ENCODE assay signal across 11 mouse cellular contexts in the genomic region with DNA sequence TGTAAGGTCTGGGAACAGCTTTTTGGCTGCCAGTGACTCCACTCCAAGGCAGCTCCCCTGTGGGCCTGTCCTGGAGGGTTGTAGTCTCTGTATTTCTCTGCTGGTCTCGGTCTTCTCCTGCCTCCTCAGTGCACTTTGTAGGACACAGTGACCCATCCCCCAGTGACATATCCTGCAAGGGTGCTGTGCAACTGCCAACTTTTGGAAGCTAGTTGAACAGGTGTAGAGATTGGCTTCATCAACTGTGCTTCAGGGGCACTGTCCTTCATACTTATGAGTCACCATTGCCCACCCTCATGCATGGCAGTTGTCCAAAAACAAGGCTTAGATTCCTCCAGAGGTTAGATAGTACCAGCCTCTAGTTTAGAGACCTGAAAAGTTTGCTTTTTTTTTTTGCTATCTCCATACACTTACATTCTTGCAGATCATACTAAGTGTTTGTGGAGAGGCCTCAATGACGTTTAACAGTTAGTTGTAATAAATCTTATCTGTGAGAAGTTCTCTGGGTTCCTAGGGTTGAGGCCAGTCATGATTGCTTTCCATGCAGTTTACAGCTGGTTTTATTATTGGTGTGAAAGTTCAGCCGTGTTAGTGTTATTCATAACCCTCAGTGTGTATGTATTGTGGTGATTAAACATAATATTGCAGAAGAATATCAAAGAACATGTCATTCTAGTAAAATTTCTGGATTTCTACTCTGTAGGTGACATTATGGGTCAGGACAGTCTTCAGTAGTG. TPM values are rescaled to one million over a fixed set of nuclear protein-coding genes. Genes with fewer than 3 reads are reported as not detected.
DNase-seq lines count a peak whose midpoint lies in the region; ATAC-seq and TF ChIP-seq lines count a peak whose summit lies in the region.
"Had no signal": no experiment of that assay in that cellular context is flagged by ENCODE, and none has a peak within 500 bp of the region (broad histone marks: within the 10 kb centered on the region; RNA-seq: fewer than 3 reads in every experiment).

No protein-coding gene starts in this region.

- peak overlapping the region; percentile 4 for H3K27ac ChIP-seq in heart, embryonic 13.5 days (replicated peaks)
- no peak overlapping the region for H3K27ac ChIP-seq in intestine, embryonic 14.5 days (ENCODE audit: low read depth)
- no peak overlapping the region for H3K27ac ChIP-seq in midbrain, embryonic 15.5 days
- H3K27ac ChIP-seq: kidney, postnatal 0 days had no signal

- H3ac ChIP-seq in myocyte (ENCODE audit: control insufficient read depth, insufficient read length) = no peak overlapping the region

- intact Hi-C loops in left cerebral cortex, postnatal 10 days (cut with DNase I) = no loop called here

- DNase-seq in heart, adult 11 months = no peak
- DNase-seq in G1E (ENCODE audit: low spot score) = no peak
- no peak for DNase-seq in intestine, embryonic 14.5 days (ENCODE audit: low spot score)
- no peak for DNase-seq in right cerebral cortex, postnatal 25 days
- no peak for DNase-seq in left cerebral cortex, postnatal 10 days (ENCODE audit: extremely low spot score in 1 of 2, low spot score in 2 of 2)
- DNase-seq: thymus, postnatal 4 days had no signal

- TF ChIP-seq POLR2A in myocyte (IDR thresholded peaks at IDR 0.05; ENCODE audit: insufficient read length, low read depth) = no peak

- H3K4me3 ChIP-seq in heart, embryonic 13.5 days = no peak overlapping the region
- H3K4me3 ChIP-seq in G1E (ENCODE audit: low read depth, low read length) (no peak overlapping the region; the same call in 1 of the 2 replicates), myocyte (no peak overlapping the region)
- H3K4me3 ChIP-seq in intestine, embryonic 14.5 days (ENCODE audit: low read depth, low read length) = no peak overlapping the region
- no peak overlapping the region for H3K4me3 ChIP-seq in midbrain, embryonic 15.5 days

- no peaks in the 10 kb centered on the region for H3K79me2 ChIP-seq in myocyte (ENCODE audit: control insufficient read depth, insufficient read depth)

- H3K4me2 ChIP-seq in heart, embryonic 13.5 days = no peak overlapping the region
- H3K4me2 ChIP-seq in intestine, embryonic 14.5 days (ENCODE audit: low read length) = no peak overlapping the region
- peak overlapping the region; percentile 83 for H3K4me2 ChIP-seq in myocyte (ENCODE audit: low read depth)
- H3K4me2 ChIP-seq in midbrain, embryonic 15.5 days = no peak overlapping the region

- H3K9me3 ChIP-seq in heart, embryonic 13.5 days = no peaks in the 10 kb centered on the region
- no peaks in the 10 kb centered on the region for H3K9me3 ChIP-seq in G1E (replicated peaks)
- H3K9me3 ChIP-seq in intestine, embryonic 14.5 days (ENCODE audit: control insufficient read depth, low read length) = no peaks in the 10 kb centered on the region
- H3K9me3 ChIP-seq in midbrain, embryonic 15.5 days = no peaks in the 10 kb centered on the region

- no peak for ATAC-seq in heart, embryonic 13.5 days (ENCODE audit: extremely low read depth, insufficient number of reproducible peaks, low FRiP score, low TSS enrichment)
- peak; percentile 2; the same call in 1 of the 2 replicates for ATAC-seq in G1E (ENCODE audit: extremely low read depth, insufficient number of reproducible peaks, low FRiP score, poor library complexity, severe bottlenecking)
- 0 out of 2 replicates have a peak, but pooled peaks have one; percentile 5 for ATAC-seq in intestine, embryonic 14.5 days (replicated peaks; ENCODE audit: low FRiP score, low TSS enrichment, low read depth)
- ATAC-seq in midbrain, embryonic 15.5 days (replicated peaks) = no peak
- ATAC-seq: midbrain, embryonic 16.5 days had no signal

- no peaks in the 10 kb centered on the region for H3K36me3 ChIP-seq in heart, embryonic 13.5 days
- H3K36me3 ChIP-seq in G1E (replicated peaks) (peaks cover 19% of the 10 kb centered on the region), myocyte (ENCODE audit: control insufficient read depth, insufficient read depth) (no peaks in the 10 kb centered on the region)
- H3K36me3 ChIP-seq in intestine, embryonic 14.5 days (ENCODE audit: control insufficient read depth, insufficient read depth, low read length) = no peaks in the 10 kb centered on the region
- no peaks in the 10 kb centered on the region for H3K36me3 ChIP-seq in midbrain, embryonic 15.5 days (replicated peaks)

- 56% methylated on average over 3 of the region's 3 CpGs for WGBS in heart, embryonic 13.5 days
- WGBS in intestine, embryonic 14.5 days = 53% methylated on average over 3 of the region's 3 CpGs
- 85% methylated on average over 3 of the region's 3 CpGs for WGBS in midbrain, embryonic 15.5 days

- TF ChIP-seq CTCF in G1E (IDR thresholded peaks at IDR 0.05; ENCODE audit: low read depth, low read length) = no peak

- H3K27me3 ChIP-seq in heart, embryonic 13.5 days (replicated peaks) = no peaks in the 10 kb centered on the region
- H3K27me3 ChIP-seq in G1E (ENCODE audit: insufficient read depth, low read length) (no peaks in the 10 kb centered on the region), myocyte (ENCODE audit: control insufficient read depth, insufficient read depth, insufficient read length) (no peaks in the 10 kb centered on the region)
- H3K27me3 ChIP-seq in intestine, embryonic 14.5 days (replicated peaks; ENCODE audit: control insufficient read depth, insufficient read depth, low read length) = no peaks in the 10 kb centered on the region
- H3K27me3 ChIP-seq in midbrain, embryonic 15.5 days (replicated peaks) = no peaks in the 10 kb centered on the region

- H3K9ac ChIP-seq in heart, embryonic 13.5 days = no peak overlapping the region
- H3K9ac ChIP-seq in intestine, embryonic 14.5 days (ENCODE audit: low read length) = no peak overlapping the region
- no peak overlapping the region for H3K9ac ChIP-seq in midbrain, embryonic 15.5 days

- H3K4me1 ChIP-seq in heart, embryonic 13.5 days = peaks cover 21% of the 10 kb centered on the region
- peaks cover 26% of the 10 kb centered on the region for H3K4me1 ChIP-seq in G1E (ENCODE audit: insufficient read depth, low read depth, low read length)
- H3K4me1 ChIP-seq in intestine, embryonic 14.5 days (replicated peaks; ENCODE audit: control insufficient read depth, insufficient read depth, low read length) = peaks cover 9% of the 10 kb centered on the region
- no peaks in the 10 kb centered on the region for H3K4me1 ChIP-seq in midbrain, embryonic 15.5 days

TF ChIP-seq in myocyte, 11 proteins besides CTCF, POLR2A, EP300 and RAD21 (continues in another document):
- TF ChIP-seq MYOD1 (IDR thresholded peaks at IDR 0.05; ENCODE audit: control insufficient read depth in 1 of 3, insufficient read length in 2 of 3, low read depth in 2 of 3) (peak in 2 of 3 experiments; percentile 74 to 84), TCF3 (IDR thresholded peaks at IDR 0.05; ENCODE audit: insufficient read length, low read depth) (no peak), SRF (IDR thresholded peaks at IDR 0.05; ENCODE audit: control insufficient read depth, insufficient read length, low read depth) (no peak), POLR2AphosphoS2 (IDR thresholded peaks at IDR 0.05; ENCODE audit: insufficient read length, low read depth) (no peak), E2F4 (IDR thresholded peaks at IDR 0.05; ENCODE audit: insufficient read depth) (no peak), TCF12 (IDR thresholded peaks at IDR 0.05; ENCODE audit: insufficient read depth, poor library complexity, severe bottlenecking) (no peak), MAX (IDR thresholded peaks at IDR 0.05; ENCODE audit: low read depth) (no peak), REST (IDR thresholded peaks at IDR 0.05; ENCODE audit: insufficient read depth, insufficient read length) (no peak), MYOG (IDR thresholded peaks at IDR 0.05; ENCODE audit: control insufficient read depth in 1 of 3, insufficient read depth in 1 of 3, insufficient read length in 2 of 3, low read depth in 2 of 3) (peak in 1 of 3 experiments; percentile 33)

RNA-seq across cellular contexts. Expression of gene AL731706.1, which starts 29.2 kb away (rescaled TPM):
- 34.1 and 43.3 TPM in 2 replicates for polyA plus RNA-seq in heart, embryonic 13.5 days (2015; fragmentation: Nextera tagmentation; extraction: Ambion mirVana)
- total RNA-seq in G1E (2014; fragmentation: Nextera tagmentation) (4.7 TPM in 1 of 2 replicates, not detected in the other), G1E (2017) (15.0 and 16.3 TPM in 2 replicates)
- polyA plus RNA-seq in G1E (2012) (1.0 and 1.6 TPM in 2 replicates), myocyte (2012; fragmentation: generic; extraction: Trizol) (19.5 TPM)
- polyA plus RNA-seq in intestine, embryonic 14.5 days (2014; fragmentation: Nextera tagmentation; extraction: Ambion mirVana) = 38.1 and 43.5 TPM in 2 replicates
- polyA plus RNA-seq in midbrain, embryonic 15.5 days (2015; fragmentation: Nextera tagmentation; extraction: Ambion mirVana) = 12.3 and 14.0 TPM in 2 replicates
- 10 to 100 TPM; 11.2 to 18.2 TPM for total RNA-seq in left cerebral cortex, postnatal 10 days (2021)

RNA-seq across cellular contexts. Expression of gene Mkks, which starts 29.2 kb away (rescaled TPM):
- 17.9 and 19.5 TPM in 2 replicates for polyA plus RNA-seq in heart, embryonic 13.5 days (2015; fragmentation: Nextera tagmentation; extraction: Ambion mirVana)
- total RNA-seq in G1E (2014; fragmentation: Nextera tagmentation) = 6.6 and 10.5 TPM in 2 replicates
- total RNA-seq in G1E (2017) = 12.7 and 14.8 TPM in 2 replicates
- 0.13 and 0.17 TPM in 2 replicates for polyA plus RNA-seq in G1E (2012)
- polyA plus RNA-seq in intestine, embryonic 14.5 days (2014; fragmentation: Nextera tagmentation; extraction: Ambion mirVana) = 15.5 and 16.2 TPM in 2 replicates
- 3.4 TPM for polyA plus RNA-seq in myocyte (2012; fragmentation: generic; extraction: Trizol)
- 12.4 and 13.8 TPM in 2 replicates for polyA plus RNA-seq in midbrain, embryonic 15.5 days (2015; fragmentation: Nextera tagmentation; extraction: Ambion mirVana)
- total RNA-seq in left cerebral cortex, postnatal 10 days (2021) = 10 to 100 TPM; 25.1 to 28.8 TPM

RNA-seq across cellular contexts. Expression of gene Slx4ip, which starts 29.4 kb away (rescaled TPM):
- polyA plus RNA-seq in heart, embryonic 13.5 days (2015; fragmentation: Nextera tagmentation; extraction: Ambion mirVana) = 4.2 and 4.5 TPM in 2 replicates
- total RNA-seq in G1E (2014; fragmentation: Nextera tagmentation) = 16.6 and 18.0 TPM in 2 replicates
- 9.2 and 9.8 TPM in 2 replicates for total RNA-seq in G1E (2017)
- 0.34 and 0.50 TPM in 2 replicates for polyA plus RNA-seq in G1E (2012)
- 5.8 and 6.1 TPM in 2 replicates for polyA plus RNA-seq in intestine, embryonic 14.5 days (2014; fragmentation: Nextera tagmentation; extraction: Ambion mirVana)
- polyA plus RNA-seq in myocyte (2012; fragmentation: generic; extraction: Trizol) = 1.2 TPM
- polyA plus RNA-seq in midbrain, embryonic 15.5 days (2015; fragmentation: Nextera tagmentation; extraction: Ambion mirVana) = 15.0 and 16.2 TPM in 2 replicates
- total RNA-seq in left cerebral cortex, postnatal 10 days (2021) = 10 to 100 TPM in 1 of 2 experiments, 1 to 10 TPM in 1; 9.6 to 10.4 TPM

RNA-seq across cellular contexts. Expression of gene AL731706.2, which starts 34.9 kb away (rescaled TPM):
- polyA plus RNA-seq in heart, embryonic 13.5 days (2015; fragmentation: Nextera tagmentation; extraction: Ambion mirVana) = 39.5 and 56.2 TPM in 2 replicates
- not detected in 2 replicates for total RNA-seq in G1E (2014; fragmentation: Nextera tagmentation)
- total RNA-seq in G1E (2017) = 16.1 and 18.0 TPM in 2 replicates
- polyA plus RNA-seq in G1E (2012) = not detected in 2 replicates
- 48.4 and 49.0 TPM in 2 replicates for polyA plus RNA-seq in intestine, embryonic 14.5 days (2014; fragmentation: Nextera tagmentation; extraction: Ambion mirVana)
- polyA plus RNA-seq in myocyte (2012; fragmentation: generic; extraction: Trizol) = 21.8 TPM
- 22.8 and 26.9 TPM in 2 replicates for polyA plus RNA-seq in midbrain, embryonic 15.5 days (2015; fragmentation: Nextera tagmentation; extraction: Ambion mirVana)
- 10 to 100 TPM in 1 of 2 experiments, 1 to 10 TPM in 1; 9.6 to 25.8 TPM for total RNA-seq in left cerebral cortex, postnatal 10 days (2021)

Comparison
In these comparisons a context has a peak if more than half of its experiments do, and no peak if none do; other contexts are left out.
1. ATAC-seq: peak in G1E (single experiment) and intestine, embryonic 14.5 days (single experiment); none in heart, embryonic 13.5 days (single experiment) and midbrain, embryonic 15.5 days (single experiment).